In the genomic region with DNA sequence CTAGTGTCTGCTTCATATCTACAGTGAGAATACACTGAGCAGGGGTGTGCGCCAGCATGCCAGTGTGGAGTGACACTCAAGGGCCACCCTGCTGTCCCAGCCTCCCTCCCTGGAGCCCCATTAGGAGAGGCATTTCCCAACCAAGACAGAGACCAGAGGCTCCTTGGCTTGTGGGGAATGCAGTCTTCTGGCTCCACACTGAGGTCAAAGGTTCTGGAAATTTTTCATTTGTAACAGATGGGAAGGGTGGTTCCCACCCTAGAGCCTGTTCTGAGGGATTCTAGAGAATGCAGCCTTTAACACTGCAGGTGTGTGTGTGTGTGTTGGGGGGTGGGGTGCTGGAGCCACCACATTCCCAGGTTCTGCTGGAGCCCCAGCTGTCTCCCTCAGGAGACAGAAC, we compare ENCODE assay signal across 10 mouse cellular contexts. TPM values are rescaled to one million over a fixed set of nuclear protein-coding genes. Genes with fewer than 3 reads are reported as not detected.
A peak's percentile ranks its signal among the peaks of the same experiment; 100 is the strongest.
DNase-seq lines count a peak whose midpoint lies in the region; ATAC-seq lines count a peak whose summit lies in the region.
"Had no signal": no experiment of that assay in that cellular context is flagged by ENCODE, and none has a peak within 500 bp of the region (broad histone marks: within the 10 kb centered on the region; RNA-seq: fewer than 3 reads in every experiment).

No protein-coding gene starts in this region.

- no peak overlapping the region for H3K9ac ChIP-seq in heart, embryonic 11.5 days (ENCODE audit: low read depth, low read length)
- H3K9ac ChIP-seq in embryonic facial prominence, embryonic 14.5 days (ENCODE audit: low read depth, low read length): no peak overlapping the region
- H3K9ac ChIP-seq in forebrain, embryonic 15.5 days (replicated peaks): no peak overlapping the region
- H3K9ac ChIP-seq: neural tube, embryonic 13.5 days had no signal

- H3K27ac ChIP-seq in heart, embryonic 11.5 days (ENCODE audit: low read depth, low read length): no peak overlapping the region
- no peak overlapping the region for H3K27ac ChIP-seq in embryonic facial prominence, embryonic 14.5 days (replicated peaks; ENCODE audit: low read depth, low read length)
- H3K27ac ChIP-seq in forebrain, embryonic 15.5 days (replicated peaks): no peak overlapping the region
- H3K27ac ChIP-seq: neural tube, embryonic 13.5 days had no signal

- H3K4me2 ChIP-seq in heart, embryonic 11.5 days: no peak overlapping the region
- H3K4me2 ChIP-seq in embryonic facial prominence, embryonic 14.5 days (ENCODE audit: low read depth, low read length): no peak overlapping the region
- no peak overlapping the region for H3K4me2 ChIP-seq in forebrain, embryonic 15.5 days (replicated peaks)
- H3K4me2 ChIP-seq: neural tube, embryonic 13.5 days had no signal

- no peaks in the 10 kb centered on the region for H3K36me3 ChIP-seq in heart, embryonic 11.5 days (ENCODE audit: control insufficient read depth, insufficient read depth, low read length)
- H3K36me3 ChIP-seq in embryonic facial prominence, embryonic 14.5 days (ENCODE audit: control insufficient read depth, insufficient read depth, low read length): no peaks in the 10 kb centered on the region
- H3K36me3 ChIP-seq in forebrain, embryonic 15.5 days: no peaks in the 10 kb centered on the region
- H3K36me3 ChIP-seq: neural tube, embryonic 13.5 days had no signal

- peak; percentile 22 to 25 for DNase-seq in heart, adult 18-20 months
- DNase-seq in embryonic facial prominence, embryonic 14.5 days (ENCODE audit: low spot score): peak; percentile 25
- peak; percentile 63 to 80 for DNase-seq in kidney, postnatal 36 days
- DNase-seq in mesoderm, embryonic 11.5 days (ENCODE audit: low read depth, low spot score): peak; percentile 47
- DNase-seq in Muller cell, postnatal 12 days (ENCODE audit: inconsistent ontology term): no peak
- DNase-seq: left cerebral cortex, postnatal 4 days had no signal

- WGBS in heart, embryonic 11.5 days (ENCODE audit: insufficient replicate concordance): 72% methylated on average over 1 of the region's 1 CpGs
- 80% methylated on average over 1 of the region's 1 CpGs for WGBS in embryonic facial prominence, embryonic 14.5 days
- WGBS in forebrain, embryonic 15.5 days: 87% methylated on average over 1 of the region's 1 CpGs

- no peak; the same call in 1 of the 2 replicates for ATAC-seq in heart, embryonic 11.5 days (replicated peaks; ENCODE audit: insufficient number of reproducible peaks, low FRiP score, low TSS enrichment)
- 0 out of 2 replicates have a peak, but pooled peaks have one; percentile 30 for ATAC-seq in embryonic facial prominence, embryonic 14.5 days (ENCODE audit: low read depth)
- no peak for ATAC-seq in megakaryocyte, adult 5-6 weeks (ENCODE audit: poor library complexity, severe bottlenecking)
- ATAC-seq in forebrain, embryonic 15.5 days (replicated peaks): no peak

- no peak overlapping the region for H3K4me3 ChIP-seq in heart, embryonic 11.5 days (ENCODE audit: low read depth, low read length)
- H3K4me3 ChIP-seq in embryonic facial prominence, embryonic 14.5 days (ENCODE audit: low read depth, low read length): no peak overlapping the region
- no peak overlapping the region for H3K4me3 ChIP-seq in forebrain, embryonic 15.5 days
- H3K4me3 ChIP-seq: neural tube, embryonic 13.5 days had no signal

- no peaks in the 10 kb centered on the region for H3K27me3 ChIP-seq in heart, embryonic 11.5 days (ENCODE audit: control insufficient read depth, insufficient read depth, low read length)
- H3K27me3 ChIP-seq in embryonic facial prominence, embryonic 14.5 days (replicated peaks; ENCODE audit: control insufficient read depth, insufficient read depth, low read length): no peaks in the 10 kb centered on the region
- no peaks in the 10 kb centered on the region for H3K27me3 ChIP-seq in forebrain, embryonic 15.5 days
- H3K27me3 ChIP-seq: neural tube, embryonic 13.5 days had no signal

- H3K9me3 ChIP-seq in heart, embryonic 11.5 days (replicated peaks; ENCODE audit: control insufficient read depth, low read length): no peaks in the 10 kb centered on the region
- H3K9me3 ChIP-seq in embryonic facial prominence, embryonic 14.5 days (ENCODE audit: control insufficient read depth, low read length): no peaks in the 10 kb centered on the region
- H3K9me3 ChIP-seq in forebrain, embryonic 15.5 days: no peaks in the 10 kb centered on the region
- H3K9me3 ChIP-seq: neural tube, embryonic 13.5 days had no signal

- H3K4me1 ChIP-seq in heart, embryonic 11.5 days (ENCODE audit: control insufficient read depth, insufficient read depth, low read length): no peaks in the 10 kb centered on the region
- H3K4me1 ChIP-seq in embryonic facial prominence, embryonic 14.5 days (ENCODE audit: control insufficient read depth, insufficient read depth, low read length): peaks cover 14% of the 10 kb centered on the region; the same call in 1 of the 2 replicates
- H3K4me1 ChIP-seq in forebrain, embryonic 15.5 days: peaks cover 10% of the 10 kb centered on the region

RNA-seq across cellular contexts. Expression of a gene that starts 11.5 kb away (rescaled TPM):
- total RNA-seq in heart, adult 18-20 months (2021): 10 to 100 TPM; 13.9 to 15.4 TPM
- 0.37 and 0.60 TPM in 2 replicates for polyA plus RNA-seq in heart, embryonic 11.5 days (2014; fragmentation: Nextera tagmentation; extraction: Ambion mirVana)
- polyA plus RNA-seq in embryonic facial prominence, embryonic 14.5 days (2014; fragmentation: Nextera tagmentation; extraction: Ambion mirVana): 2.3 and 2.7 TPM in 2 replicates
- not detected in 2 replicates for total RNA-seq in megakaryocyte, adult 5-6 weeks (2015)
- total RNA-seq in megakaryocyte, adult 5-6 weeks (2017): not detected in 2 replicates
- polyA plus RNA-seq in forebrain, embryonic 15.5 days (2015; fragmentation: Nextera tagmentation; extraction: Ambion mirVana): 0.77 and 1.2 TPM in 2 replicates

RNA-seq across cellular contexts. Expression of a gene that starts 25.3 kb away (rescaled TPM):
- total RNA-seq in heart, adult 18-20 months (2021): 100 to 1,000 TPM; 137 to 145 TPM
- polyA plus RNA-seq in heart, embryonic 11.5 days (2014; fragmentation: Nextera tagmentation; extraction: Ambion mirVana): 97.0 and 104 TPM in 2 replicates
- 212 and 218 TPM in 2 replicates for polyA plus RNA-seq in embryonic facial prominence, embryonic 14.5 days (2014; fragmentation: Nextera tagmentation; extraction: Ambion mirVana)
- 141 and 187 TPM in 2 replicates for total RNA-seq in megakaryocyte, adult 5-6 weeks (2015)
- 52.3 and 73.3 TPM in 2 replicates for total RNA-seq in megakaryocyte, adult 5-6 weeks (2017)
- polyA plus RNA-seq in forebrain, embryonic 15.5 days (2015; fragmentation: Nextera tagmentation; extraction: Ambion mirVana): 107 and 109 TPM in 2 replicates
